Mouse (Mus musculus) heart, embryonic 14.5 days (tissue): ENCODE measurements at regions not wholly inside any gene's neighbourhood (a gene's known extent, or its start where the extent isn't known, plus 50 kb on each side); places are given as distances from the start of the nearest gene placed in this dataset.

ENCODE experiments used
- ATAC-seq: fragments of 200-750 bp; cut with Nextera tagmentation; 2 replicates; pipeline ENCODE4 v1.8.0; 2017; ENCODE audit warnings: low read depth, moderate TSS enrichment; ENCODE audit not compliant: insufficient number of reproducible peaks, insufficient read depth, low FRiP score
- H3K27ac ChIP-seq, 2 experiments: fragments of 200-500 bp in 1 of 2; fragments of 300-500 bp in 1 of 2; sonication (generic) in 1 of 2; replicated peaks in 1 of 2; 2 replicates each; pipeline ENCODE4 v1.5.1; 2012 to 2014; ENCODE audit warnings: low read depth in 2 of 2, low read length in 2 of 2, control low read depth in 1 of 2, mild to moderate bottlenecking in 1 of 2, mixed read lengths in 1 of 2; ENCODE audit not compliant: control insufficient read depth in 1 of 2, insufficient read depth in 1 of 2
- H3K27me3 ChIP-seq: fragments of 300-500 bp; sonication (generic); 2 replicates; pipeline ENCODE4 v1.6.1; 2014; ENCODE audit warnings: mild to moderate bottlenecking, low read length, control low read depth; ENCODE audit not compliant: control insufficient read depth, insufficient read depth
- H3K36me3 ChIP-seq: fragments of 300-500 bp; sonication (generic); 2 replicates; pipeline ENCODE4 v1.6.1; 2014; ENCODE audit warnings: mild to moderate bottlenecking, control low read depth, low read length, mixed read lengths; ENCODE audit not compliant: control insufficient read depth, insufficient read depth
- H3K4me1 ChIP-seq, 2 experiments: fragments of 200-500 bp in 1 of 2; fragments of 300-500 bp in 1 of 2; sonication (generic) in 1 of 2; 2 replicates each; pipeline ENCODE4 v1.6.1; 2012 to 2014; ENCODE audit warnings: low read length in 2 of 2, control low read depth in 1 of 2, mixed read lengths in 1 of 2; ENCODE audit not compliant: control insufficient read depth in 2 of 2, insufficient read depth in 2 of 2
- H3K4me2 ChIP-seq: fragments of 300-500 bp; sonication (generic); 2 replicates; pipeline ENCODE4 v1.6.1; 2014; ENCODE audit warnings: mild to moderate bottlenecking, low read length
- H3K4me3 ChIP-seq, 2 experiments: fragments of 200-500 bp in 1 of 2; fragments of 300-500 bp in 1 of 2; sonication (generic) in 1 of 2; 2 replicates each; pipeline ENCODE4 v1.5.1; 2012 to 2014; ENCODE audit warnings: low read length in 2 of 2, mild to moderate bottlenecking in 2 of 2, control low read depth in 1 of 2, low read depth in 1 of 2, moderate library complexity in 1 of 2; ENCODE audit not compliant: control insufficient read depth in 1 of 2, insufficient read depth in 1 of 2
- H3K9ac ChIP-seq: fragments of 300-500 bp; sonication (generic); 2 replicates; pipeline ENCODE4 v1.6.1; 2014; ENCODE audit warnings: mild to moderate bottlenecking, low read length
- H3K9me3 ChIP-seq: fragments of 300-500 bp; sonication (generic); 2 replicates; pipeline ENCODE4 v1.6.1; 2016; ENCODE audit warnings: low read length, control low read depth; ENCODE audit not compliant: control insufficient read depth
- WGBS: fragments of 180-500 bp; shearing (Covaris S2); extraction: QIAGEN DNeasy Blood & Tissue Kit; methylation state at CpG from one replicate; pipeline ENCODE4 v1.1.7; 2014; 5-methylcytosine and 5-hydroxymethylcytosine counted together

- Histone ChIP-seq H3K27me3 (no peaks in the 10 kb centered on the region), H3K36me3 (no peaks in the 10 kb centered on the region), H3K9me3 (no peaks in the 10 kb centered on the region), H3K4me2 (no peak overlapping the region), H3K4me1 (peaks cover 30 to 31% of the 10 kb centered on the region in 2 experiments), H3K9ac (peak overlapping the region; percentile 43; the same call in 1 of the 2 replicates), H3K27ac (peak overlapping the region; percentile 61 to 77), H3K4me3 (no peak overlapping the region)
- no peak for ATAC-seq
- 92% methylated on average over 8 of the region's 8 CpGs for WGBS
These were observed 75.9 kb upstream of the Ctnnb1 start for GRCm38 (mm10) chr9:120853032-120853597.

GRCm38 (mm10) chr9:120854351-120854750 lies 74.7 kb upstream of the Ctnnb1 start:
- ATAC-seq, result no peak
- H3K27ac ChIP-seq, result no peak overlapping the region

GRCm38 (mm10) chr9:120855293-120856050 lies 73.5 kb upstream of the Ctnnb1 start:
- no peaks in the 10 kb centered on the region for H3K27me3 ChIP-seq
- no peaks in the 10 kb centered on the region for H3K9me3 ChIP-seq
- WGBS, result 56% methylated on average over 3 of the region's 3 CpGs
- H3K27ac ChIP-seq, result no peak overlapping the region
- H3K36me3 ChIP-seq, result no peaks in the 10 kb centered on the region
- H3K4me1 ChIP-seq, result peaks cover 20 to 22% of the 10 kb centered on the region in 2 experiments
- H3K9ac ChIP-seq, result no peak overlapping the region
- H3K4me2 ChIP-seq, result no peak overlapping the region
- H3K4me3 ChIP-seq, result no peak overlapping the region
- no peak for ATAC-seq

More at GRCm38 (mm10) chr9:120854351-120854750, 74.7 kb upstream of the Ctnnb1 start:
- WGBS, result 69% methylated on average over 7 of the region's 7 CpGs
- Histone ChIP-seq H3K27me3 (no peaks in the 10 kb centered on the region), H3K9me3 (no peaks in the 10 kb centered on the region), H3K4me2 (no peak overlapping the region), H3K9ac (no peak overlapping the region), H3K4me3 (no peak overlapping the region), H3K36me3 (no peaks in the 10 kb centered on the region), H3K4me1 (peaks cover 22% of the 10 kb centered on the region in 2 experiments)

- no peak overlapping the region for H3K4me2 ChIP-seq
- H3K9ac ChIP-seq, result no peak overlapping the region
- H3K9me3 ChIP-seq, result no peaks in the 10 kb centered on the region
- 79% methylated on average over 6 of the region's 6 CpGs for WGBS
- H3K36me3 ChIP-seq, result no peaks in the 10 kb centered on the region
- no peak for ATAC-seq
- no peak overlapping the region for H3K27ac ChIP-seq
- H3K4me3 ChIP-seq, result no peak overlapping the region
- peaks cover 13 to 14% of the 10 kb centered on the region in 2 experiments for H3K4me1 ChIP-seq
- H3K27me3 ChIP-seq, result no peaks in the 10 kb centered on the region
These were observed 71.0 kb upstream of the Ctnnb1 start for GRCm38 (mm10) chr9:120857849-120858510.

GRCm38 (mm10) chr9:120860969-120861595 lies 67.9 kb upstream of the Ctnnb1 start:
- no peaks in the 10 kb centered on the region for H3K36me3 ChIP-seq
- no peak overlapping the region for H3K4me2 ChIP-seq
- H3K27me3 ChIP-seq, result no peaks in the 10 kb centered on the region
- H3K27ac ChIP-seq, result no peak overlapping the region
- ATAC-seq, result no peak
- H3K4me3 ChIP-seq, result no peak overlapping the region
- H3K9me3 ChIP-seq, result no peaks in the 10 kb centered on the region
- peaks cover 4 to 5% of the 10 kb centered on the region in 2 experiments for H3K4me1 ChIP-seq
- H3K9ac ChIP-seq, result no peak overlapping the region
- 81% methylated on average over 8 of the region's 8 CpGs for WGBS

GRCm38 (mm10) chr9:120861788-120862345 lies 67.1 kb upstream of the Ctnnb1 start:
- Histone ChIP-seq H3K27ac (no peak overlapping the region), H3K36me3 (no peaks in the 10 kb centered on the region), H3K9ac (no peak overlapping the region), H3K9me3 (no peaks in the 10 kb centered on the region), H3K4me2 (no peak overlapping the region), H3K4me1 (peaks cover 11 to 13% of the 10 kb centered on the region in 2 experiments), H3K27me3 (no peaks in the 10 kb centered on the region), H3K4me3 (no peak overlapping the region)
- no peak for ATAC-seq
- 68% methylated on average over 12 of the region's 12 CpGs for WGBS

GRCm38 (mm10) chr9:120864410-120864809 lies 64.6 kb upstream of the Ctnnb1 start:
- H3K4me1 ChIP-seq, result peaks cover 24 to 30% of the 10 kb centered on the region in 2 experiments
- no peaks in the 10 kb centered on the region for H3K36me3 ChIP-seq
- no peak overlapping the region for H3K4me3 ChIP-seq
- H3K9ac ChIP-seq, result no peak overlapping the region
- H3K27ac ChIP-seq, result no peak overlapping the region
- no peak for ATAC-seq
- no peaks in the 10 kb centered on the region for H3K27me3 ChIP-seq
- 89% methylated on average over 2 of the region's 3 CpGs for WGBS
- H3K4me2 ChIP-seq, result no peak overlapping the region
- H3K9me3 ChIP-seq, result no peaks in the 10 kb centered on the region
